Mouse (Mus musculus): ENCODE results near the gene Zmiz1. TPM values are rescaled to one million over a fixed set of nuclear protein-coding genes. Genes with fewer than 3 reads are reported as not detected.

The Zmiz1 gene
- polyA plus RNA-seq, 1 experiment from 2014 or later, result 31.3 TPM

- Histone ChIP-seq H3K4me2 (ENCODE audit: low read length) (no peak overlapping the region), H3K9ac (ENCODE audit: low read length) (no peak overlapping the region), H3K36me3 (ENCODE audit: control insufficient read depth, insufficient read depth, low read length) (peaks cover 22% of the 10 kb centered on the region), H3K27me3 (ENCODE audit: control insufficient read depth, insufficient read depth, low read length) (no peaks in the 10 kb centered on the region), H3K9me3 (ENCODE audit: control insufficient read depth, low read length) (no peaks in the 10 kb centered on the region), H3K4me1 (ENCODE audit: control insufficient read depth in 2 of 2, insufficient read depth in 2 of 2, low read length in 2 of 2) (peaks cover 30 to 53% of the 10 kb centered on the region in 2 experiments), H3K4me3 (ENCODE audit: control insufficient read depth in 1 of 2, insufficient read depth in 1 of 2, low read depth in 1 of 2, low read length in 2 of 2) (no peak overlapping the region), H3K27ac (replicated peaks in 1 of 2; ENCODE audit: control insufficient read depth in 1 of 2, insufficient read depth in 1 of 2, low read depth in 2 of 2, low read length in 2 of 2) (peak overlapping the region in 1 of 2 experiments; percentile 44; a peak in 2 of 4 replicates)
- WGBS, result 27% methylated on average over 7 of the region's 7 CpGs
- no peak for ATAC-seq (ENCODE audit: insufficient number of reproducible peaks, insufficient read depth, low FRiP score, low read depth)
Measured at GRCm38 (mm10) chr14:25555848-25556247, 96.9 kb downstream of the Zmiz1 start.

- no peaks in the 10 kb centered on the region for H3K9me3 ChIP-seq (ENCODE audit: control insufficient read depth, low read length)
- H3K4me3 ChIP-seq (ENCODE audit: control insufficient read depth in 1 of 2, insufficient read depth in 1 of 2, low read depth in 1 of 2, low read length in 2 of 2), result no peak overlapping the region
- peak overlapping the region; percentile 10 to 69; a peak in 3 of 4 replicates for H3K27ac ChIP-seq (replicated peaks in 1 of 2; ENCODE audit: control insufficient read depth in 1 of 2, insufficient read depth in 1 of 2, low read depth in 2 of 2, low read length in 2 of 2)
- H3K9ac ChIP-seq (ENCODE audit: low read length), result peak overlapping the region; percentile 25; the same call in 1 of the 2 replicates
- H3K27me3 ChIP-seq (ENCODE audit: control insufficient read depth, insufficient read depth, low read length), result no peaks in the 10 kb centered on the region
- H3K4me1 ChIP-seq (ENCODE audit: control insufficient read depth in 2 of 2, insufficient read depth in 2 of 2, low read length in 2 of 2), result peaks cover 34 to 57% of the 10 kb centered on the region in 2 experiments
- 49% methylated on average over 8 of the region's 8 CpGs for WGBS
- ATAC-seq (ENCODE audit: insufficient number of reproducible peaks, insufficient read depth, low FRiP score, low read depth), result no peak
- no peak overlapping the region for H3K4me2 ChIP-seq (ENCODE audit: low read length)
- H3K36me3 ChIP-seq (ENCODE audit: control insufficient read depth, insufficient read depth, low read length), result peaks cover 22% of the 10 kb centered on the region
Measured at GRCm38 (mm10) chr14:25557014-25557413, 98.0 kb downstream of the Zmiz1 start.

GRCm38 (mm10) chr14:25558479-25558878 is 99.5 kb downstream of the Zmiz1 start:
- Histone ChIP-seq H3K4me1 (ENCODE audit: control insufficient read depth in 2 of 2, insufficient read depth in 2 of 2, low read length in 2 of 2) (peaks cover 43 to 71% of the 10 kb centered on the region in 2 experiments), H3K9me3 (ENCODE audit: control insufficient read depth, low read length) (no peaks in the 10 kb centered on the region), H3K36me3 (ENCODE audit: control insufficient read depth, insufficient read depth, low read length) (peaks cover 14% of the 10 kb centered on the region), H3K4me3 (ENCODE audit: control insufficient read depth in 1 of 2, insufficient read depth in 1 of 2, low read depth in 1 of 2, low read length in 2 of 2) (no peak overlapping the region), H3K9ac (ENCODE audit: low read length) (no peak overlapping the region), H3K27ac (replicated peaks in 1 of 2; ENCODE audit: control insufficient read depth in 1 of 2, insufficient read depth in 1 of 2, low read depth in 2 of 2, low read length in 2 of 2) (no peak overlapping the region), H3K4me2 (ENCODE audit: low read length) (no peak overlapping the region), H3K27me3 (ENCODE audit: control insufficient read depth, insufficient read depth, low read length) (no peaks in the 10 kb centered on the region)
- ATAC-seq (ENCODE audit: insufficient number of reproducible peaks, insufficient read depth, low FRiP score, low read depth), result no peak
- WGBS, result 83% methylated on average over 1 of the region's 1 CpGs

GRCm38 (mm10) chr14:25559907-25560306 is 100.9 kb downstream of the Zmiz1 start:
- Histone ChIP-seq H3K9me3 (ENCODE audit: control insufficient read depth, low read length) (no peaks in the 10 kb centered on the region), H3K4me2 (ENCODE audit: low read length) (no peak overlapping the region), H3K4me1 (ENCODE audit: control insufficient read depth in 2 of 2, insufficient read depth in 2 of 2, low read length in 2 of 2) (peaks cover 40 to 70% of the 10 kb centered on the region in 2 experiments), H3K4me3 (ENCODE audit: control insufficient read depth in 1 of 2, insufficient read depth in 1 of 2, low read depth in 1 of 2, low read length in 2 of 2) (no peak overlapping the region), H3K27me3 (ENCODE audit: control insufficient read depth, insufficient read depth, low read length) (no peaks in the 10 kb centered on the region), H3K9ac (ENCODE audit: low read length) (no peak overlapping the region), H3K27ac (replicated peaks in 1 of 2; ENCODE audit: control insufficient read depth in 1 of 2, insufficient read depth in 1 of 2, low read depth in 2 of 2, low read length in 2 of 2) (peak overlapping the region in 1 of 2 experiments; percentile 55; a peak in 2 of 4 replicates), H3K36me3 (ENCODE audit: control insufficient read depth, insufficient read depth, low read length) (peaks cover 12% of the 10 kb centered on the region; the same call in 1 of the 2 replicates)
- WGBS, result 36% methylated on average over 5 of the region's 5 CpGs
- ATAC-seq (ENCODE audit: insufficient number of reproducible peaks, insufficient read depth, low FRiP score, low read depth), result no peak

GRCm38 (mm10) chr14:25560841-25561240 is 101.9 kb downstream of the Zmiz1 start:
- WGBS, result 94% methylated on average over 3 of the region's 3 CpGs
- H3K4me3 ChIP-seq (ENCODE audit: control insufficient read depth in 1 of 2, insufficient read depth in 1 of 2, low read depth in 1 of 2, low read length in 2 of 2), result no peak overlapping the region
- H3K4me1 ChIP-seq (ENCODE audit: control insufficient read depth in 2 of 2, insufficient read depth in 2 of 2, low read length in 2 of 2), result peaks cover 38 to 69% of the 10 kb centered on the region in 2 experiments
- no peaks in the 10 kb centered on the region for H3K9me3 ChIP-seq (ENCODE audit: control insufficient read depth, low read length)
- H3K9ac ChIP-seq (ENCODE audit: low read length), result no peak overlapping the region
- H3K36me3 ChIP-seq (ENCODE audit: control insufficient read depth, insufficient read depth, low read length), result peaks cover 13% of the 10 kb centered on the region; the same call in 1 of the 2 replicates
- H3K4me2 ChIP-seq (ENCODE audit: low read length), result no peak overlapping the region
- ATAC-seq (ENCODE audit: insufficient number of reproducible peaks, insufficient read depth, low FRiP score, low read depth), result no peak
- no peak overlapping the region for H3K27ac ChIP-seq (replicated peaks in 1 of 2; ENCODE audit: control insufficient read depth in 1 of 2, insufficient read depth in 1 of 2, low read depth in 2 of 2, low read length in 2 of 2)
- no peaks in the 10 kb centered on the region for H3K27me3 ChIP-seq (ENCODE audit: control insufficient read depth, insufficient read depth, low read length)

- H3K4me2 ChIP-seq (ENCODE audit: low read length), result no peak overlapping the region
- H3K9me3 ChIP-seq (ENCODE audit: control insufficient read depth, low read length), result no peaks in the 10 kb centered on the region
- peak overlapping the region; percentile 42 to 67 for H3K27ac ChIP-seq (replicated peaks in 1 of 2; ENCODE audit: control insufficient read depth in 1 of 2, insufficient read depth in 1 of 2, low read depth in 2 of 2, low read length in 2 of 2)
- peak; percentile 35; the same call in 1 of the 2 replicates for ATAC-seq (ENCODE audit: insufficient number of reproducible peaks, insufficient read depth, low FRiP score, low read depth)
- H3K36me3 ChIP-seq (ENCODE audit: control insufficient read depth, insufficient read depth, low read length), result peaks cover 13% of the 10 kb centered on the region; the same call in 1 of the 2 replicates
- H3K27me3 ChIP-seq (ENCODE audit: control insufficient read depth, insufficient read depth, low read length), result no peaks in the 10 kb centered on the region
- WGBS, result 11% methylated on average over 1 of the region's 1 CpGs
- peaks cover 35 to 61% of the 10 kb centered on the region in 2 experiments for H3K4me1 ChIP-seq (ENCODE audit: control insufficient read depth in 2 of 2, insufficient read depth in 2 of 2, low read length in 2 of 2)
- no peak overlapping the region for H3K4me3 ChIP-seq (ENCODE audit: control insufficient read depth in 1 of 2, insufficient read depth in 1 of 2, low read depth in 1 of 2, low read length in 2 of 2)
- H3K9ac ChIP-seq (ENCODE audit: low read length), result peak overlapping the region; percentile 38; the same call in 1 of the 2 replicates
Measured at GRCm38 (mm10) chr14:25561716-25562115, 102.7 kb downstream of the Zmiz1 start.

- H3K27me3 ChIP-seq (ENCODE audit: control insufficient read depth, insufficient read depth, low read length), result no peaks in the 10 kb centered on the region
- WGBS, result 61% methylated on average over 4 of the region's 4 CpGs
- no peak for ATAC-seq (ENCODE audit: insufficient number of reproducible peaks, insufficient read depth, low FRiP score, low read depth)
- no peak overlapping the region for H3K4me2 ChIP-seq (ENCODE audit: low read length)
- H3K9ac ChIP-seq (ENCODE audit: low read length), result peak overlapping the region; percentile 43
- H3K9me3 ChIP-seq (ENCODE audit: control insufficient read depth, low read length), result no peaks in the 10 kb centered on the region
- no peak overlapping the region for H3K4me3 ChIP-seq (ENCODE audit: control insufficient read depth in 1 of 2, insufficient read depth in 1 of 2, low read depth in 1 of 2, low read length in 2 of 2)
- H3K27ac ChIP-seq (replicated peaks in 1 of 2; ENCODE audit: control insufficient read depth in 1 of 2, insufficient read depth in 1 of 2, low read depth in 2 of 2, low read length in 2 of 2), result peak overlapping the region; percentile 42 to 67
- H3K4me1 ChIP-seq (ENCODE audit: control insufficient read depth in 2 of 2, insufficient read depth in 2 of 2, low read length in 2 of 2), result peaks cover 35 to 57% of the 10 kb centered on the region in 2 experiments
- peaks cover 13% of the 10 kb centered on the region; the same call in 1 of the 2 replicates for H3K36me3 ChIP-seq (ENCODE audit: control insufficient read depth, insufficient read depth, low read length)
Measured at GRCm38 (mm10) chr14:25562447-25562846, 103.5 kb downstream of the Zmiz1 start.

- Histone ChIP-seq H3K9me3 (ENCODE audit: control insufficient read depth, low read length) (no peaks in the 10 kb centered on the region), H3K9ac (ENCODE audit: low read length) (peak overlapping the region; percentile 38; the same call in 1 of the 2 replicates), H3K27me3 (ENCODE audit: control insufficient read depth, insufficient read depth, low read length) (no peaks in the 10 kb centered on the region), H3K4me1 (ENCODE audit: control insufficient read depth in 2 of 2, insufficient read depth in 2 of 2, low read length in 2 of 2) (peaks cover 37 to 62% of the 10 kb centered on the region in 2 experiments), H3K4me3 (ENCODE audit: control insufficient read depth in 1 of 2, insufficient read depth in 1 of 2, low read depth in 1 of 2, low read length in 2 of 2) (no peak overlapping the region), H3K27ac (replicated peaks in 1 of 2; ENCODE audit: control insufficient read depth in 1 of 2, insufficient read depth in 1 of 2, low read depth in 2 of 2, low read length in 2 of 2) (peak overlapping the region in 1 of 2 experiments; percentile 67; a peak in 2 of 4 replicates), H3K4me2 (ENCODE audit: low read length) (no peak overlapping the region), H3K36me3 (ENCODE audit: control insufficient read depth, insufficient read depth, low read length) (peaks cover 13% of the 10 kb centered on the region; the same call in 1 of the 2 replicates)
- ATAC-seq (ENCODE audit: insufficient number of reproducible peaks, insufficient read depth, low FRiP score, low read depth), result no peak
- WGBS, result 68% methylated on average over 7 of the region's 7 CpGs
Measured at GRCm38 (mm10) chr14:25562909-25563308, 103.9 kb downstream of the Zmiz1 start.
